Mouse (Mus musculus) kidney, adult 9 months (tissue): Measurements from ENCODE around the gene Ddc.

ENCODE experiments used
- DNase-seq: peaks from one replicate; pipeline ENCODE4 v3.0.0; 2022

The Ddc gene

DNA sequence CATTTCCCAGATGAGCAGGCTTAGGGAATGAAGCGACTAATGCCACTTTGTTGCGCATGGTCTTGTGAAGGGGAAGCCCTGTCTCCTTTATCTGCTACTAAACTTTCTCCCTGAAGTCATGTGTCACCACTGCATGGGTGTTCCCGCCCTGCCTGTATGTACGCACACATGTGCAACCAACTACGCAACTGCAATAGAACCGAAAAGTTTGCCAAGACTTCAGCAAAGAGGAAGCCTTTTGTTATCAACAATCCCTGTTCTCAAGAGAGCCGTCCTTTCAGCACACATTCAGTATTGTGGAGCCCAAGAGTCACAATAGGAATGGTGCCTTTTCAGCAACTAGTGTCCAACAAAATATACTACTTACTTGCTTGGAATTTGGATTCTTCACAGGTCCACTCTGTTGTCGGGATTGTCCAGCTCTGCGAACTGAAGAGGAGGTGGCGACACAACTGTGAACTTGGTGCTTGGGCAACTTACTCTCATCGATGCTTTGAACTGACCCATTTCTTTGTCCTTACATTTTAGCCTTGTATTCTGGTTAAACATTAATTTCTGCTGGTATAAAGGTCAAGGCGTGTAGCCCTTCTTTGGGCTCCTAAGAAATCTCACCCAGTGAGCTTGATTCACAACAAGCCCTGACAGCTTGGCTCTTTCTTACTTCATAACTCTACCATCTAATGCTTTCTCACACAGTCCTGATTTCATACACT, at the start of gene Ddc:
Gene Ddc, minus strand, starts transcription at position 500 of the 713 bp plus-strand sequence.
- DNase-seq = peak; percentile 79

DNA sequence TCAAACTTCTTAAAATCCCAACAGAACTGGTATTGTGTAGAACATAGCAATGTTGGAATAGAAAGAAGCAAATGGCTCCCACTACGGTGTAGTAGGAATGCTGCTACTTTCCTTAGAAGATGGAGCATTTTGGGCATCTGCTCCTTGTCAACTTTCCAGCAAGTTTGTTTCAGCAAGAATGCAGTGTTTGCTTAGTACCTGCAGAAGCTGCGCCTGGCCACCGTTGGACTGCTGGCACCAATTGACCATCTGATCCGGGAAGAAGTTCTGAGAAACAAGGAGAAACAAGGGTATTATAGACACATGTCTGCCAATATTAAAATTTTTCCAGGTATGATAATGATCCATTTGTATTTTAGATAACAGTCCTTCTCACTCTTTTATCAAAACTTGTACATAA, 47.8 kb upstream of the Ddc start:
- no peak for DNase-seq

DNA sequence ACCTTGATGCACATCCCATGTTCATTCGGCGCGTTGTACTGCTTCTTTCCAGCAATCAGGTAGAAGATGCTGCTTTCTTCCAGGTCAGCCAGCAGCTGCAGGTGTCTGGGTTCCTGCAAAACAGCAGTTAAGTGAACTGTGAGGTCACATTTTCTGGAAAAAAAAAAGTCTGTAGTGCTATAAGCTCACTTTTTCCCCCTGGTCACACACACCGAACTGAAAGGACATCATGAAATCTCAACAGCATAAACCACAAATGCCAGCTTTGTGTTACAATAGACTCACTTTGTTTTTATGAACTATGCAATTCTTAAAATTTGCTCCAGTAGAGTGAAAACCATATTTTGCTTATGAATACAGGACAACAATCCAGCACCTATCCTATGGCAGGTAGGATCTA, 46.9 kb upstream of the Ddc start:
- no peak for DNase-seq

DNA sequence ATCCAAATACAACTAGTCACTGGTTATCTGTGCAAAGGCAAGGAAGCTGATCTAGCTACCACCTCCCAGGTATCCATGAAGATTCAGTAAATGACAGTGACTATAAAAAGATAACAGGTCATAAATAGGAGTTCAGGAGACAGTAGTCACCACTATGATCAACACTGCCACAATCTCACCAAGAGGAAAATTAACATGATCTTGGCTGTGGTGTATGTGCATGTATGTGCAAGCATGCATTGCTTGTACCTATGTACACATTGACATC, 46.1 kb upstream of the Ddc start:
- DNase-seq = no peak

DNA sequence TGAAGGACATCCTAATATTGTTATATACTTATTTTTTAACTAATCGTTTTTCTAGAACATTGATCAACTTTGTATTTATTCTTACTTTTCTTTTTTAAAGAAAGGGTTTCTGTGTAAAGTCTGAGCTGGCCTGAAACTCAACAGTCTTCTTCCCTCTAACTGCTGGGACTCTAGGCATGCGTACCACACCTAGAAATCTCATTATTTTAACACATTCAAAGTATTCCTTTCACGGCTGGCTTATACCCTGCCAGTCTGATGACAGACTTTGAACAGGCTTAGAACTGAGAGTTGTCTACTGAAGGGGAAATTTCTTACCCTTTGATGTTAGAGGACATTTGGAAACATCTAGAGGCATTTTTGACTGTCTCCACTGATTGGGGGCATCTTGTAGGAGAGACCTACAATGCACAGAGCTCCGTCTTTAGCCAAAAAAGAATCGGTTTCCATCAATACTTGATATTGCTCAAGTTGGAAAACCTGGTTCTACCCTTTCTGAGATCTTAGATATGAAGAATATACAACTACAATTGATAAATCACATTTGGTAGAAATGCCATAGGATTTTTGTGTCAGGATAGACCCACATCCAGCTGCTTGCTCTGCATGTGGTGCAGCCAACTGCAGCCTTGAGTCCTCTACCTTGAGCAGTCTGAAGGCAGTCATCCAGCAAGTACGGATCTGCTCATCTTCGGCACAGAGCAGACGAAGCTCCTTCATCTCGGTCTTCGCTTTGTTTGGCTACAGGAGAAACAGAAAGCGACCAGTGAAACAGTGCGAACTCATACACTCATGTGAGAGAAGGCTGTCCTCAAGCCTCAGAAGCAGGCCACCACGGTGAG, 45.5 kb upstream of the Ddc start:
- no peak for DNase-seq

DNA sequence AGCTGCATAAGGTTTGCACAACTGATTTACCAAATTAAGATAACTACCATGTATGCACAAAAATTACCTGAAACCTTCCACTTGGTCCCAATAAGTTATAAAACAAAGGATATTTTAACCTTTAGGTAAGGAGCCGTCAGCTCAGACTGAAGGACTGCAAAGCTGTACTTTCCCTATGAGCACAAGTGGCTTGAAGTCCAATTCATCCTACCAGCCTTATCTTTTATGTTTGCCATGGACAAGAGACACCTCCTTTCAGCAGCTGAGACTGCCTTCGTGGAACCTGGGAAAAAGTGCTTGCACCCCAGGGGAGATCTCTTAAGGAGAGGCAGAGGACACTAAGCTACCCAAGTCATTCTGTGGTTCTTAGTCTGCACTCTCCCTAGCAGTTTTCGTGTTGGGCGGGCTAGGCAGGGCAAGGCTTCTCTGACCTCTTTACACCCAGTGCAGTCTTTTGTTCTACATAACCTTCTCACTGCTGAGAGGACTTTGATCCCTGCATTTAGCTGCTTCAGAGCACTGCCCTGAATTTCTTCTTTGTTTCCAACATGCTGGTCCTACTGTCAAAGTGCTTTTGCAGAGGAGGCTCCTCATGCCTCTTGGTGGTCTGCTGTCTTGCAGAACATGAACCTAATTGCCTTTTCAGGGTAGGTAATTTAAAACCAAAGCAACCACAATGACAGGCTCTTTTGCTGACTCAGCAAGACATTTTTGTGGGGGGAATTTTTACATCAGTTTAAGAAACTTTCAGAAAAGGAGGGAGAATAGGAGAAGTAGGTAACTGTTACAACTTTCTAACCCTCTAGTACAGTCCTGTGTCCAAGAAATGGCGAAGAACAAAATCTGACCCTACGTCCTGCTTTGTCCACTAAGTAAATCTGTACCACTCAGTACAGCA, 44.6 kb upstream of the Ddc start:
- peak; percentile 49 for DNase-seq

DNA sequence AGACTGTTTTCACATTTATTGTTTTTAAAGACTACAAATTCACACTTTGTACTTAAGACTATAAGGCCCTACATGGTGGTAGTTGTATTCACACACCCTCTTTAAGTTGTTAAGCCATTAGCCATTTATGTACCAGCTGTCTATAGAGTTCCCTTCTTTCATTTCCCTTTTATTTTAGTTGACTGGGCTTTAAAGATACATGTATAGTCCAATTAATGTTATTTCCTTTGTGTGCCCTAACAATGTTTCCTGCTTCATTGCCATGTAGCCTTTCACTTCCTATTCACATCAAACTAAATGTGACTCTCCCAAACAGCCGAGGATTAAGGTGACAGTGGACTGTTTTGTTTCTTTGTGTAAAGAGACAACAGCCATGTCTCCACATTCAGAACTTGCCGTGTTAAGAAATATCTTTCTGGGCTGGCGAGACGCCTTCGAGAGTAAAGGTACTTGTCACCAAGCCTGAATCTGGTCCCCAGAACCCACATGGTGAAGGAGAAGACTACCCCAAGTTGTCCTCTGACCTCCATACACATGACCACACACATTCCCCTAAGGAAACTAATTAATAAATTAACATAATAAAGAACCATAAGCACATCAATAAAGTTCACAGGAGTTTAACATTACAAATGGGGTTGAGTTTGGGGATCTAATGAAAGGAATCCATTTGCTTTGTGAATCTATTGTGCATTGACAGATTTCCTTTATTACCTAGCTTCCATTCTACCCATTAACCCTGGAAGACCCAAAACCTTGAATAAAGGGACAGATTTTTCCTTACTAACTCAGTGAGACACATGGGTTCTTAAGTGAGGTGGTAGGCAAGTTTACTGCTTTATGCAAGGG, 43.1 kb upstream of the Ddc start:
- DNase-seq = no peak

DNA sequence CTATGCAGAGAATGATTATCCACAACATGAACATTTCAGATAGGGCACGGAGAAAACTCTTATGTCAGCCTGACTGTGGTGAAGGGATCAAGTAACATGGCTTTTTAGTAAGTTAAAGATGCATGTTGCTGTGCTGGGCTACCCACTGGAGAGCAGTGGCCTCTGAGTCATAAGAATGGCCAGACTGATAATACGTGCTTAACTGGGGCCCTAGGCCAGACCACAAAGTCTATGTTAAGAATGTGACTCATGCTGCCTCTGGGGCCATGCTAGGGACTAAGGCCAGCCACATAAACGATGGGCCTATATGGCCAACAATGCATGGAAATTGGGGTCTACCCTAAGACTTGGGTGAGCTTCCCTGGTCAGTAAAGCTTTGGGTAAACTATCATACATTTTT, 41.7 kb upstream of the Ddc start:
- DNase-seq = no peak

DNA sequence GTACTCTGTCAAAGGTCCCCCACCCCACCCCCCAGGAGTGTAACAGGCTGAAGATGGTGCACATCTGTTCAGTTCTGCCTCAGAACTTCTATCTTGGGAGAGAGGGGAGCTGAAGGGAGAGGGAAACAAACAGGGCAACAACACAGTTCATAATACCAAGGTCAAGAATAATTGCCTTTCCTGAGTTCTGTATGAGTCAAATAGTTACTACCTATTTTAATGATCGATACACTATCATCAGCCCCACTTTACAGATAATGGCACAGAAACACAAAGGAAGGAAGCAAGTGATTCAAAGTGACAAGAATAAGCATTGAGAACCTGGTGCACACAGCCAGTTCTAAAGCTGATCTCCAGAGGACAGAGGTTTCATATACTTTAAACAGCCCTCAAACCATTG, 40.6 kb upstream of the Ddc start:
- no peak for DNase-seq

DNA sequence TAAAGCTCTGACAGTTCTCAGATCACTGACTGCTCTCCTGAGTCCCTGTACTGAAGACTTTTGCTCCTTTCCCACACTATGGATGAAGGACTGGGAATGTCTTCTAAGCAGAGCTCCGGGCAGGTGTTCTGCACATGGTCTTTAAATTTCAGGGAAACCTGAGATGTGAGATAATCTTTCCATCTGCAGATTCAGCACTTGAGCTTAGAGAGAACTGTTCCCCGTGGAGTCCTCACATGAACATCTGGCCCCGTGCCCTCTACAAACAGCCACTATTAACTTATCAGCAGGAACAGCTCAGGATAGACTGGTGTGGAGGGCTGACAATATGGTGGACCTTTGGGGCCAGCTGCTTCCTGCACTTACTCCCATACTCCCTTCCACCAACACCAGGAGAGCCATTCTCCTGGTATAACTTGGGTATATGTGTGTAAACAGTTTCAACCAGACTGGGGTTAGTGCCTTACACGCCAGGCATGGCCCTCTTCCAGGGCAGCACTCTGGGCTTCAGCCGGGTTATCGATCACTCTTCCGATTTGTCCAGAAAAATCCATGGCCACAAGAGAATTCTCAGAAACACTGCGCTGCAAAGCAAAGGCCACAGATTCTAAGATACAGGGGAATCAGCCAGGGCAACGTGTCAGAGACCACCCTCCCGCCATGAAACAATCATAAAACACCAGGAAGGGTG, 39.5 kb upstream of the Ddc start:
- no peak for DNase-seq

DNA sequence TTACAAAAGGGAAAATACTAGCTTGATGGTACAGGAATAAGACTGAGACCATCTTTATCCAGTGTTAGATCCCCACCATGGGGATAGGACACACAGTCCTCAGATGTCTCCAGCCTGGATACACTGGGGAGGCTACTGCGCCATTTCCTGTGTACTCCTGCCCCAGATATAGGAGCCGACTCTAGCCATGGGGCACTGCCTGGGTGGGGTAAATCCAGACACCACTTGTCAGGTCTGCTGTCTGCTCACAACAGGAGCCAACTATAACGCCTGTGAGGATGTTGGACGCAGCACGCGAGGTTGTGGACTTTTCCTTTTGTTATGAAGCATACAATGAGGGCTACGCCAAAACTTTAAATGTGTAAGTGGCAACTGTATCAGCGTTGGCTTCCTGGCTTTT, 36.9 kb upstream of the Ddc start:
- no peak for DNase-seq

DNA sequence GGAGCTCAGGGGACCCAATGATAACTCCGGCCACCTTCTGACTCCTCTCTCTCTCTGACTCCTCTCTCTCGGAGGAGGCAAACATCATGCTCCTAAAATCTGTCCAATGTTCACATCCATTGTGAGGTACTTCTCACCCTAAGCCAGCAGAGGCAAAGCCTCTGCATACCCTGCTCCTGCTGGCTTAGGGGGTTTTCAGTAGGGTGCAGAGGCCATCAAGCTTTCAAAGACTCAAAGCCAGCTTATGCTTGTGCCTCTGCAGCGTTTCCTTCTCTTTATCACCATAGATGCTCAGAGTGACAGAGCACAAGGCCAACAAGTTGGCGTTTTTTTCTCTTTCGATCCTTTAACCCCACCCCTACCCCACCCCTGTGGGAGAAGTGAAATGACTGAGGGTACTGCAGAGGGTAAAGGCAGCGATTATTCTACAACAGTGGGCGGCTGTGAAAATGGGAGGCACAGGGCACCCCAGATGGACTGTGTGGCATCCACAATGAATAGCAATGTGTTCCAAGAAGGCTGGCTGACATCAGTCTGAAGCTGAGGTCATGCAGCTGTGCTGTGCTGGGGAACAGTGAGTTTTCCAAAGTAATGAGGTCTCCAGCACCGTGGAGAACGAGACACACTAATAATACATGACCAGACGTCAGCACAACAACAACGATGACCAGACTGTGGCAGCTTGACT, 34.3 kb upstream of the Ddc start:
- no peak for DNase-seq

DNA sequence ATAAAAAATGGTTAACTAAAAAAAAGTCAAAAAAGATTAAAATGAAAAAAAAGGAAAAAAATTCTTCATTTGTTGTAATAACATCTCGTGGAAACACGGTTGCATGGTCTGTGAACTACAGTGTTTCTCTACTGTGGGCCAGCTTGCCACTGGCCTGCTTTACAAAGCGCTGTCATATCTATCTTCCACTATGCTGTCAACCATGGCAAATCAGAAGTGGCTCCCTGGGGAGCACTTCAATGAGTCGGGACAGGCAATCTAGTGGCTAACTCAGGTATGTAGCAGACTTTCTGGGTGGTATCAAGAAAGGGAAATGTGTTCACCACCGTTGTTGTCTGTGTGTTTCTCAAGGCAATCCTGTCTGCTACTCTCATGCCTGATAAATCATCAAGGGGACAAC, 33.7 kb upstream of the Ddc start:
- DNase-seq = no peak

DNA sequence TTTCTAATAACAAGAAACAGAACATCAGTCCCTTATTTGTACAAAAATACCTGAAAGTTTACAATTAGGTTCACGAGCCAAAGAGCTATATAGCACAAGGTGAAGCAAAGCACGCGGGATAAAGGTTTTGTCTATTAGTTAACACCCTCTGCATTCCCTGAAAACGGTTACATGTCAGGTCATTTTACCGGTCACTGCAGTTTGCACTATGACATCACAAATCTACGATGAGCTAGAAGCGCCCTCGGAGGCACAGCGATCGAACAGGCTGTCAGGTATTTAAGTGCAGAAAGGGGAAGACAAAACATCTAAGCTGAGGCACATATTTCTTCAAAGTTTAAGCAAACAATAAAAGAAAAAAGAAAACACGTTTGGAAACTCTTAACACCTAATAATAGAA, 32.6 kb upstream of the Ddc start:
- no peak for DNase-seq

DNA sequence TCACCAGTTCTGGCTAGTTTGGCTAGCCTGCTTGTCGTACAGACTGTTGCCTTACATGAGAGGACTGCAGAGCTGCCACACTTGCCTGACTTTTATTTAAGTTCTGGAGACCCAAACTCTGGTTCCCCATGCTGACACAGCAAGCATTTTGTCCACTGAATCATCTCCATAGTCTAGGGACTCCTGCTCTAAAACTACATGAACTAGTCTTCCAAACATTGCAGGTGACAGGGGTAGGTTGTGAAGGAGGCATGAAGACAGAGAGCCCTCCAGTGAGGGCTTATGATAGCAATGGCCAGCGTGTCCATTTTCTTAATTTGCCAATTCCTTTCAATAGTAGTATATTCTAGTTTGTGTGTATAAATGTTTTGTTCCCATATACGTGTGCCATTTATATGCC, 31.1 kb upstream of the Ddc start:
- no peak for DNase-seq

DNA sequence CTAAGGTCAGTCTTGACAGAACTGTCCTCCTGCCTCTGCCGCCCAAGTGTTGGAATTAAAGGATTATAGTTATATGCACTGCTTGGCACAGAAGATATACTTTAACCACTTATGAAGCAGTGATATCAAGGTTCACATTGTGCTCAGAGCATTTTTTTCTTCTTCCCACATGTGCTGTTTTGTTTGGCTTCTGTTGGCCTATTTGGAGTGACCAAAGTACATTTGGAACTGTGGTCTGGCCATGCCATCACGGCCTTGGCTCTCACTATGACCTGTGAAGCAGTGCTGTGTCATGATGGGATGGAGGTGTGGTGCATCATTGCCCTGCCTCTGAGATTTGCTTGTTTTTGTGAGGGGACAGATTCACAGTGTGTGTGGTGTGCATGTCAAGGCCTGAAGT, 30.6 kb upstream of the Ddc start:
- peak; percentile 87 for DNase-seq

DNA sequence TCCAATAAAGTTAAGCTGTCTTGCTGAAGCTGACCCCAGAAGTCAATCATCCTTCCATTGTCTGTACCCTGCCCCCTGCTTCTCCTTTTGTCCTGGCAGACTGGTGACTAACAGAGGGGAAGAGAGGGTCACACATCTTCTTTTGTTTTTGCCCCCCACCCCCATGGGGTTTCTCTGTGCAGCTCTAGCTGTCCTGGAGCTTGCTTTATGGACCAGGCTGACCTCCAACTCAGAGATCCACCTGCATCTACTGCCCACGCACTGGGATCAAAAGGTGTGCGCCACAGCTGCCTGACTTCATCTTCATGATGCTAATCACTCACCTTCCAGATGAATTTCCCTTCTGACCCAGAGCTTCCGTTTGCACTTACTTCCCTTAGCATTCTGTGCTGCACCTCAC, 26.0 kb upstream of the Ddc start:
- DNase-seq = no peak

DNA sequence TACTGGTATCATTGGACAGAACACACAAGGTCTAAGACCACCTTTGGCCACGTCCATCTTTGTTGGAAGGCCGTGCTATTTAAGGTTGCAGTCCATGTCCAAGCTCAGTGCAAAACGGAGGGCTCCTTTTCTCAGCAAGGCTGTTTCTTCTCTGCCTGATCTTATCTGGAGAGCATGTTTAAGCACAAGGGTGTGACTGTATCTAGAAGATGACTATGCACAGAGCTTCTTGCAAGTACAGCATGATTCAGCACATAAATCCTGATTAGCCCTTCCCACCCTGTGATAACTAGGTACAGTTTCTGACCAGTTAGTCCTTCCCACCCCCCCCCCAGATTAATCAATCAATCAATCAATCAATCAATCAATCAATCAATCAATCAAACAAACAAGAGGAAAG, 25.4 kb upstream of the Ddc start:
- DNase-seq = no peak

DNA sequence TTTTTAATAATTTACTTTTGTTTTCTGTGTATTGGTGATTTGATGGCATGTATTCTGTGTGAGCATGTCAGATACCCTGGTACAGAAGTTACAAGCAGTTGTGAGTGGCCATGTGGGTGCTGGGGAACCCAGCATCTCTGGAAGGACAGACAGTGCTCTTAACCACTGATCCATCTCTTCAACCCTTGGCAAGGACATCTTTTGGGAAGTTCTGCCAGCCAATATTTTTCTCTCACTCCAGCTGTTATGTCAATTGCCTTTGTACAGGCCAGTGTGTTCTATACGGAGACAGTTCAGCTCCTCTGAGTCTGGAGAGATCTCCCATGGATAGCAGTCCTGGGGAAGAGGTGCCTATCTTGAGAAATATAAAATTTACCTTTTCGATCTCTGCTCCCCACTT, 24.2 kb upstream of the Ddc start:
- no peak for DNase-seq

DNA sequence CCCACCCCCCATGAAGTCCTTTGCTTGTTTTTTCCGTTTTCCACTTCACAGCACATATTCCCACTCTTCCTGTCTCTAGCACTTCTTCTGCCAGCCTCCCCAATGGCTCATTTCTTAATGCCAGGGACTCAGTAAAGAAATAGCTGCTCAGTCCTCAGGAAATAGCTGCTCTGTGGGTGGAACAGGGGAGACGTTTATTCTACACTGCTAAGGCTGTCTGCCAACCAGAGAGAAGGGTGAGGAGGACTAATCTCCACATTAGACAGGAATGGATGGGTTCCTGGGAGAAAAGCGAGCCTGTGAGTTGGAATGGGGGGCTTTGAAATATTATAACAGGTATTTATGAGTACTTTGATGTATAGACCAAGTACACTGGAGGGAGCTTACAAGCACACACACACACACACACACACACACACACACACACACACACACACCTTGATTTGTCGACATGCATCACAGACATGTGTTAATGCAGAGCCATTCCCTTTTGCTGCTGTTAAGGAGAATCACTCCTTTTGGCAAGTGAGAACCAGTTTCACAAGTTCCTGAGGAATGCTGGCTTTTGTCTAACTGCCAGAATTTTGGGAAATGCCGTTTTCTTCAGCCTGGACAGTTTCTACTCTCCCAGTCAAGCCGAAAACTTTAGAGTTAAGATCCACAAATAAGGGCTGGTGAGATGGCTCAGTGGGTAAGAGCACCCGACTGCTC, 9.9 kb upstream of the Ddc start:
- no peak for DNase-seq

DNA sequence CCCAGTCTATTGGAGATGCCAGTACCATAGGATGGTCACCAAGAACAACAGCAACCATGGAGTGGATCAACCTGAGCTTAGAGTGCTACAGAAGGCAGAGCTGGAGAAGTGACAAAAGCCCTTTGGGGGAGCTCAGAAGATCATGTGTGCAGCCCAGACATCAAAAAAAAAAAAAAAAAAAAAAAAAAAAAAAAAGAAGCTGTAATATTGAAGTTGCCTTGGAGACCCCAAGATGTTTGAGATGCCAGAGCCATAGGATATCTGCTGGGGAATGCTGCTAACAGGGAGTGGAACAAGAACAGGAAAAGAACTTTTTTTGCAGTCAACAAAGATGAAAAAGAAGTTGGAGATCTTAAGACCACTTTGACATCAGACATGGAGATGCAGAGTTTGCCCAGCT, 7.6 kb upstream of the Ddc start:
- no peak for DNase-seq
